8 mouse cellular contexts compared by ENCODE assay signal in the genomic region with DNA sequence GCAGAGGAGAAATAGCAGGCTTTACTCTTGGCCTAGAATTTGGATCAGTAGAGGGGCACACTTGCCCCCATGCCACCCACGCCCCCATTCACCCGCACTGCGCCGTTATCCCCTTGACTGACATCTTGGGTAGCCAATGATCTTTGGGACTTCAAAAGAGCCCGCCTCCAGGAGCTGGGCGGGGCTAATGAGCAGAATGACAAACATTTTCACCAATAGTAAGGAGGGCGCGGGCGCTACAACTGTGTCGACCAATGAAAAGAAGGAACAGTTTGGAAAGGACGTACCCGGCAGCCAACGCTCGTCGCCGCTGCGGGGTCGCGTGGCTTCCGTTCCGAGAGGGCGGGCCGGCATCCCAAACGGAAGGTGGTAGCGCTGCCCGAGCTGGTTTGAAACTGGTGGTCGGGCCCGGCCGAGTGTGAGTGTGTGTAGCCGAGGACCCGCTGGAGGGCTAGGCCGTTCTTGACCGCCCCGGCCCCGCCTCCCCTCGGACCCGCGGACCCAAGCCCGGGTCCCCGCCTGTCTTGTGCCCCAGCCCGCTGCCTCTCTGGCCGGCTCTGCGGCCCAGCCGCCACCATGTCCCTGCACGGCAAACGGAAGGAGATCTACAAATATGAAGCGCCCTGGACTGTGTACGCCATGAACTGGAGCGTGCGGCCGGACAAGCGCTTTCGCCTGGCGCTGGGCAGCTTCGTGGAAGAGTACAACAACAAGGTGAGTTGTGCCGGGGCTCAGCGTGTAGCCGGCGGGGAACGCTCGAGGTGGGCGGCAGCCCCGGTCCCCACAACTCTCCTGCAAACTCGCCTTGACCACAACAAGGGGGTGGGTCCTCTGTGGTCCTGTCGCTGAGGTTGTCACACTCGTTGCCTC. TPM values are rescaled to one million over a fixed set of nuclear protein-coding genes. Genes with fewer than 3 reads are reported as not detected.
DNase-seq lines count a peak whose midpoint lies in the region; ATAC-seq and TF ChIP-seq lines count a peak whose summit lies in the region.

Dcaf7 (plus strand) TSS at position 325 of the 870 bp plus-strand sequence.

- dilution Hi-C loops in CH12.LX (cut with MboI; ENCODE audit: extremely low pct_ligation_motif_present, extremely low pct_unique_long_range_greater_than_20kb, low sequenced_read_pairs), result no loop called here

- no peak for TF ChIP-seq RAD21 in CH12.LX (IDR thresholded peaks at IDR 0.05; ENCODE audit: low read depth, low read length)

- peak within 1 kb of the TSS; percentile 55 for H3K27ac ChIP-seq in CH12.LX (ENCODE audit: insufficient read depth, low read depth)
- H3K27ac ChIP-seq in forebrain, embryonic 11.5 days (ENCODE audit: low read depth, low read length), result peak within 1 kb of the TSS; percentile 69; the same call in 1 of the 2 replicates
- H3K27ac ChIP-seq in heart, embryonic 16.5 days (ENCODE audit: low read length), result peak within 1 kb of the TSS; percentile 90
- H3K27ac ChIP-seq in liver, embryonic 15.5 days (replicated peaks), result peak within 1 kb of the TSS; percentile 89
- peak within 1 kb of the TSS; percentile 89 for H3K27ac ChIP-seq in neural tube, embryonic 12.5 days

- H3K4me1 ChIP-seq in CH12.LX (ENCODE audit: control insufficient read depth in 1 of 2, insufficient read depth in 2 of 2), result peaks cover 8 to 49% of the 10 kb centered on the region in 2 experiments
- H3K4me1 ChIP-seq in forebrain, embryonic 11.5 days (replicated peaks; ENCODE audit: control insufficient read depth, insufficient read depth, low read length), result peaks cover 4% of the 10 kb centered on the region; the same call in 1 of the 2 replicates
- H3K4me1 ChIP-seq in heart, embryonic 16.5 days (ENCODE audit: control insufficient read depth, insufficient read depth, low read length), result peaks cover 15% of the 10 kb centered on the region
- peaks cover 52% of the 10 kb centered on the region for H3K4me1 ChIP-seq in liver, embryonic 15.5 days (replicated peaks)
- peaks cover 18% of the 10 kb centered on the region for H3K4me1 ChIP-seq in neural tube, embryonic 12.5 days

- H3K79me2 ChIP-seq in CH12.LX (replicated peaks; ENCODE audit: control insufficient read depth, extremely low read depth, insufficient read depth, poor library complexity, severe bottlenecking), result peaks cover 48% of the 10 kb centered on the region

- peak within 1 kb of the TSS; percentile 75 for H3K4me2 ChIP-seq in CH12.LX (ENCODE audit: insufficient read depth, low read depth, poor library complexity, severe bottlenecking)
- peak within 1 kb of the TSS; percentile 80 for H3K4me2 ChIP-seq in forebrain, embryonic 11.5 days (ENCODE audit: low read depth, low read length, severe bottlenecking)
- H3K4me2 ChIP-seq in heart, embryonic 16.5 days (ENCODE audit: low read depth, low read length), result peak within 1 kb of the TSS; percentile 90
- peak within 1 kb of the TSS; percentile 81 for H3K4me2 ChIP-seq in liver, embryonic 15.5 days
- peak within 1 kb of the TSS; percentile 88 for H3K4me2 ChIP-seq in neural tube, embryonic 12.5 days (replicated peaks)

- peak within 1 kb of the TSS; percentile 73 for H3K9ac ChIP-seq in CH12.LX (ENCODE audit: insufficient read depth, low read depth)
- H3K9ac ChIP-seq in forebrain, embryonic 11.5 days (ENCODE audit: low read length), result peak within 1 kb of the TSS; percentile 79
- peak within 1 kb of the TSS; percentile 92 for H3K9ac ChIP-seq in heart, embryonic 16.5 days (ENCODE audit: low read length)
- peak within 1 kb of the TSS; percentile 98 for H3K9ac ChIP-seq in liver, embryonic 15.5 days
- peak within 1 kb of the TSS; percentile 90 for H3K9ac ChIP-seq in neural tube, embryonic 12.5 days

- no peaks in the 10 kb centered on the region for H3K27me3 ChIP-seq in CH12.LX (replicated peaks)
- H3K27me3 ChIP-seq in forebrain, embryonic 11.5 days (ENCODE audit: control insufficient read depth, insufficient read depth, low read length), result no peaks in the 10 kb centered on the region
- H3K27me3 ChIP-seq in heart, embryonic 16.5 days (ENCODE audit: control insufficient read depth, insufficient read depth, low read length), result no peaks in the 10 kb centered on the region
- no peaks in the 10 kb centered on the region for H3K27me3 ChIP-seq in liver, embryonic 15.5 days
- H3K27me3 ChIP-seq in neural tube, embryonic 12.5 days (replicated peaks), result no peaks in the 10 kb centered on the region

- peaks cover 0 to 24% of the 10 kb centered on the region in 2 experiments for H3K36me3 ChIP-seq in CH12.LX (replicated peaks in 1 of 2; ENCODE audit: control insufficient read depth in 1 of 2, insufficient read depth in 1 of 2, low read length in 1 of 2)
- no peaks in the 10 kb centered on the region for H3K36me3 ChIP-seq in forebrain, embryonic 11.5 days (ENCODE audit: control insufficient read depth, insufficient read depth, low read length)
- no peaks in the 10 kb centered on the region for H3K36me3 ChIP-seq in heart, embryonic 16.5 days (ENCODE audit: control insufficient read depth, insufficient read depth)
- peaks cover 4% of the 10 kb centered on the region; the same call in 1 of the 2 replicates for H3K36me3 ChIP-seq in liver, embryonic 15.5 days (replicated peaks)
- 0 out of 2 replicates have a peak, but pooled peaks cover 3% of the 10 kb centered on the region for H3K36me3 ChIP-seq in neural tube, embryonic 12.5 days

- ATAC-seq in forebrain, embryonic 11.5 days (replicated peaks; ENCODE audit: low FRiP score), result peak; percentile 99
- peak; percentile 99 for ATAC-seq in heart, embryonic 16.5 days (replicated peaks; ENCODE audit: extremely low read depth, insufficient read depth, low FRiP score)
- peak; percentile 98 for ATAC-seq in liver, embryonic 15.5 days (ENCODE audit: insufficient read depth)
- peak; percentile 97 for ATAC-seq in neural tube, embryonic 12.5 days (ENCODE audit: low FRiP score, low read depth)

- WGBS in forebrain, embryonic 11.5 days, result under 1% methylated on average over 66 of the region's 66 CpGs
- WGBS in heart, embryonic 16.5 days, result under 1% methylated on average over 64 of the region's 66 CpGs
- under 1% methylated on average over 66 of the region's 66 CpGs for WGBS in liver, embryonic 15.5 days (ENCODE audit: insufficient replicate concordance)
- under 1% methylated on average over 66 of the region's 66 CpGs for WGBS in neural tube, embryonic 12.5 days

- TF ChIP-seq CTCF in CH12.LX (conservative IDR thresholded peaks at IDR 0.05 in 1 of 2, IDR thresholded peaks at IDR 0.05 in 1 of 2; ENCODE audit: low read depth in 2 of 2, low read length in 2 of 2), result no peak

- in situ Hi-C loops in CH12.LX (cut with MboI; ENCODE audit: low pct_ligation_motif_present, low pct_unique_long_range_greater_than_20kb, low sequenced_read_pairs), result no loop called here

- no peaks in the 10 kb centered on the region for H3K9me3 ChIP-seq in CH12.LX (replicated peaks; ENCODE audit: low read length)
- no peaks in the 10 kb centered on the region for H3K9me3 ChIP-seq in forebrain, embryonic 11.5 days (ENCODE audit: control insufficient read depth, low read length)
- H3K9me3 ChIP-seq in heart, embryonic 16.5 days (replicated peaks; ENCODE audit: control insufficient read depth, low read length), result no peaks in the 10 kb centered on the region
- no peaks in the 10 kb centered on the region for H3K9me3 ChIP-seq in liver, embryonic 15.5 days (replicated peaks)
- no peaks in the 10 kb centered on the region for H3K9me3 ChIP-seq in neural tube, embryonic 12.5 days

- H3K4me3 ChIP-seq in CH12.LX (replicated peaks in 1 of 3; ENCODE audit: low read depth in 2 of 3, low read length in 2 of 3, poor library complexity in 1 of 3), result peak within 1 kb of the TSS; percentile 80 to 97 (median 91)
- H3K4me3 ChIP-seq in forebrain, embryonic 11.5 days (ENCODE audit: low read depth, low read length), result peak within 1 kb of the TSS; percentile 98
- H3K4me3 ChIP-seq in heart, embryonic 16.5 days (ENCODE audit: low read length), result peak within 1 kb of the TSS; percentile 95
- peak within 1 kb of the TSS; percentile 100 for H3K4me3 ChIP-seq in liver, embryonic 15.5 days (replicated peaks)
- peak within 1 kb of the TSS; percentile 95 for H3K4me3 ChIP-seq in neural tube, embryonic 12.5 days

- TF ChIP-seq EP300 in CH12.LX (IDR thresholded peaks at IDR 0.05; ENCODE audit: low read length), result no peak

- TF ChIP-seq POLR2A in CH12.LX (IDR thresholded peaks at IDR 0.05; ENCODE audit: low read depth, low read length), result peak; percentile 76

- DNase-seq in CH12.LX (ENCODE audit: extremely low read depth), result peak; percentile 99
- peak; percentile 96 for DNase-seq in c-Kit-positive CD71-positive TER-119-negative erythroid progenitor cells, embryonic 14.5 days (ENCODE audit: low read depth)
- DNase-seq in forebrain, embryonic 11.5 days (ENCODE audit: low spot score), result peak; percentile 98
- DNase-seq in kidney, postnatal 36 days, result peak; percentile 96 to 97
- DNase-seq in telencephalon, adult 2 months (ENCODE audit: low read depth, low spot score), result peak; percentile 97

TF ChIP-seq in CH12.LX, 34 proteins besides CTCF, POLR2A, EP300 and RAD21 (continues in another document):
- peak; percentile 67; the same call in 1 of the 2 replicates for TF ChIP-seq E2F4 (IDR thresholded peaks at IDR 0.05; ENCODE audit: insufficient replicate concordance, low read depth, low read length)
- TF ChIP-seq MEF2A (IDR thresholded peaks at IDR 0.05; ENCODE audit: borderline replicate concordance, low read depth, low read length), result no peak
- TF ChIP-seq NRF1 (IDR thresholded peaks at IDR 0.05; ENCODE audit: low read depth, low read length), result peak; percentile 58
- peak; percentile 14 for TF ChIP-seq BHLHE40 (IDR thresholded peaks at IDR 0.05; ENCODE audit: low read depth, low read length)
- TF ChIP-seq HCFC1 (IDR thresholded peaks at IDR 0.05; ENCODE audit: low read depth, low read length), result peak; percentile 85
- TF ChIP-seq TBP (conservative IDR thresholded peaks at IDR 0.05; ENCODE audit: low read depth, low read length), result peak; percentile 61; the same call in 1 of the 2 replicates
- TF ChIP-seq POLR2AphosphoS2 (IDR thresholded peaks at IDR 0.05; ENCODE audit: low read depth, low read length), result peak; percentile 37; the same call in 1 of the 2 replicates
- TF ChIP-seq USF1 (IDR thresholded peaks at IDR 0.05; ENCODE audit: low read depth, low read length), result peak; percentile 81
- TF ChIP-seq USF2 (conservative IDR thresholded peaks at IDR 0.05; ENCODE audit: low read depth, low read length), result peak; percentile 61; the same call in 1 of the 2 replicates
- TF ChIP-seq KAT2A (IDR thresholded peaks at IDR 0.05; ENCODE audit: insufficient replicate concordance, low read length), result peak; percentile 82; the same call in 1 of the 2 replicates
- no peak for TF ChIP-seq PAX5 (IDR thresholded peaks at IDR 0.05; ENCODE audit: low read length)

RNA-seq across cellular contexts. Expression of gene Dcaf7, which starts in this region (rescaled TPM):
- total RNA-seq in CH12.LX (2012; rRNA removed) (71.5 and 71.6 TPM in 2 replicates), CH12.LX (2014; rRNA removed) (74.4 and 79.5 TPM in 2 replicates)
- polyA plus RNA-seq in CH12.LX (2012; ENCODE audit: insufficient read length, low read depth), result 83.1 and 93.4 TPM in 2 replicates
- polyA plus RNA-seq in forebrain, embryonic 11.5 days (2014; fragmentation: Nextera tagmentation; extraction: Ambion mirVana), result 104 TPM in 2 replicates
- polyA plus RNA-seq in heart, embryonic 16.5 days (2015; fragmentation: Nextera tagmentation; extraction: Ambion mirVana), result 44.6 and 47.2 TPM in 2 replicates
- 26.6 and 29.6 TPM in 2 replicates for polyA plus RNA-seq in liver, embryonic 15.5 days (2015; fragmentation: Nextera tagmentation; extraction: Ambion mirVana)
- 115 and 118 TPM in 2 replicates for polyA plus RNA-seq in neural tube, embryonic 12.5 days (2016; fragmentation: Nextera tagmentation; extraction: Ambion mirVana)

Comparison
In these comparisons a context has a peak if more than half of its experiments do, and no peak if none do; other contexts are left out.
1. Peak in every context shown above with its lines: DNase-seq, ATAC-seq, H3K4me3 ChIP-seq and H3K27ac ChIP-seq.